Mouse (Mus musculus) embryo, embryonic 11.5 days (tissue): ENCODE data around the gene Apom.

Experiments used
- DNase-seq: peaks from one replicate; pipeline ENCODE4 v3.0.0-alpha.2; 2012; ENCODE audit warnings: low read depth, low spot score

Gene Apom

GRCm38 (mm10) chr17:35097164-35097655 lies 34.6 kb downstream of the Apom start:
- DNase-seq, result no peak

- DNase-seq, result no peak
Observed at GRCm38 (mm10) chr17:35096597-35096996, 35.3 kb downstream of the Apom start.

- no peak for DNase-seq
Observed at GRCm38 (mm10) chr17:35094475-35095365, 37.1 kb downstream of the Apom start.

- DNase-seq, result no peak
Observed at GRCm38 (mm10) chr17:35092403-35093198, 39.2 kb downstream of the Apom start.

- DNase-seq, result no peak
Observed at GRCm38 (mm10) chr17:35090166-35090932, 41.5 kb downstream of the Apom start.

- peak; percentile 88 for DNase-seq
Observed at GRCm38 (mm10) chr17:35088825-35089644, 42.8 kb downstream of the Apom start, which contains the start of gene Abhd16a. Gene Abhd16a, plus strand, starts transcription at chr17:35089263.

GRCm38 (mm10) chr17:35088151-35088550 lies 43.7 kb downstream of the Apom start:
- no peak for DNase-seq

- DNase-seq, result no peak
Observed at GRCm38 (mm10) chr17:35085208-35085865, 46.5 kb downstream of the Apom start, which contains the start of gene Ly6g6f. Gene Ly6g6f, minus strand, starts transcription at chr17:35085610.

- no peak for DNase-seq
Observed at GRCm38 (mm10) chr17:35083929-35084497, 47.8 kb downstream of the Apom start.

- no peak for DNase-seq
Observed at GRCm38 (mm10) chr17:35082841-35083576, 48.8 kb downstream of the Apom start.

GRCm38 (mm10) chr17:35080710-35081109 lies 51.1 kb downstream of the Apom start:
- no peak for DNase-seq

GRCm38 (mm10) chr17:35080248-35080647 lies 51.6 kb downstream of the Apom start:
- DNase-seq, result no peak

- no peak for DNase-seq
Observed at GRCm38 (mm10) chr17:35079778-35080177, 52.1 kb downstream of the Apom start.
